Mouse (Mus musculus): ENCODE data around the gene Lama4. TPM values are rescaled to one million over a fixed set of nuclear protein-coding genes. Genes with fewer than 3 reads are reported as not detected.

Lama4 gene
- polyA plus RNA-seq, 1 experiment from 2014 or later: 24.8 TPM

DNA sequence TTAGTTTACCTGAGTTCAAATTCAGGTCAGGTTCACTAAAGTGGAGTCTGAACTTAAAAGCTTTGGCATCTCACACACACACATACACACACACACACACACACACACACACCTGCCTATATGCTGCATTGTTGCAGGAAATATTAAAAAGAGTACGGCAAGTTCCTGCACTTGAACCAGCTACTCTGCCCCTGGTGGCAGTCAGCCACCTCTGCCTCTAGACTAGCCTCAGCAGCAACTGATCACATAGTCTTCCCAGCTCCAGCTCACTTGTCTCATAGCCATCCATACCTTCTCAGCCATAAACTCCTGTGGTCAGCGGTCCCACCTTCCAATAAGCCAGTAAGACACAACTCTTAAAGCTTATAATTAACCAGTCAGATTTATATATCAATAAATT is 37.2 kb downstream of the Lama4 start:
- Histone ChIP-seq H3K9ac (replicated peaks; ENCODE audit: low read length) (no peak overlapping the region), H3K4me3 (ENCODE audit: low read depth, low read length) (no peak overlapping the region), H3K4me1 (ENCODE audit: control insufficient read depth, insufficient read depth, low read length) (no peaks in the 10 kb centered on the region), H3K4me2 (ENCODE audit: low read depth, low read length) (no peak overlapping the region), H3K27ac (replicated peaks; ENCODE audit: low read depth, low read length) (no peak overlapping the region), H3K36me3 (replicated peaks; ENCODE audit: control insufficient read depth, insufficient read depth, low read depth, low read length) (no peaks in the 10 kb centered on the region), H3K9me3 (replicated peaks; ENCODE audit: control insufficient read depth, low read length) (no peaks in the 10 kb centered on the region), H3K27me3 (ENCODE audit: control insufficient read depth, insufficient read depth, low read length) (no peaks in the 10 kb centered on the region)
- no peak for ATAC-seq (replicated peaks; ENCODE audit: insufficient number of reproducible peaks, low FRiP score, low TSS enrichment, low read depth)
- WGBS: 85% methylated on average over 2 of the region's 2 CpGs
- DNase-seq (ENCODE audit: low spot score): no peak

DNA sequence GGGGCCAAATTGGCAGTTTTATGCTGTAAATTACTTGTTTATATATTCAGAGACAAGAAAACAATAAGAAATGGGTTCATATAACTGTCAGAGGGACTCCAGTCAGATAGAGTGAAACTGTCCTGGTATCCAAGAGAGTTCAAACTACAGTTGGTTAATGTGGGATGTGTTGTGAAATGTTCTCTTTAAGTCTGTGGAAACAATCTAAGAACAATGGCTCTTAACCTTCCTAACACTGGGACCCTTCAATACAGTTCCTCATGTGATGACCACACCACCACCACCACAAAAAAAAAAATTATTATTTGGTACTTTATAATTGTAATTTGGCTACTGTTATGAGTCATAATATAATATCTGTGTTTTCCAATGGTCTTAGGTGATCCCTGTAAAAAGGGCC is 38.2 kb downstream of the Lama4 start:
- Histone ChIP-seq H3K4me3 (ENCODE audit: low read depth, low read length) (no peak overlapping the region), H3K27me3 (ENCODE audit: control insufficient read depth, insufficient read depth, low read length) (no peaks in the 10 kb centered on the region), H3K9me3 (replicated peaks; ENCODE audit: control insufficient read depth, low read length) (no peaks in the 10 kb centered on the region), H3K4me1 (ENCODE audit: control insufficient read depth, insufficient read depth, low read length) (no peaks in the 10 kb centered on the region), H3K36me3 (replicated peaks; ENCODE audit: control insufficient read depth, insufficient read depth, low read depth, low read length) (no peaks in the 10 kb centered on the region), H3K27ac (replicated peaks; ENCODE audit: low read depth, low read length) (no peak overlapping the region), H3K4me2 (ENCODE audit: low read depth, low read length) (no peak overlapping the region), H3K9ac (replicated peaks; ENCODE audit: low read length) (no peak overlapping the region)
- DNase-seq (ENCODE audit: low spot score) (no peak), ATAC-seq (replicated peaks; ENCODE audit: insufficient number of reproducible peaks, low FRiP score, low TSS enrichment, low read depth) (no peak)

DNA sequence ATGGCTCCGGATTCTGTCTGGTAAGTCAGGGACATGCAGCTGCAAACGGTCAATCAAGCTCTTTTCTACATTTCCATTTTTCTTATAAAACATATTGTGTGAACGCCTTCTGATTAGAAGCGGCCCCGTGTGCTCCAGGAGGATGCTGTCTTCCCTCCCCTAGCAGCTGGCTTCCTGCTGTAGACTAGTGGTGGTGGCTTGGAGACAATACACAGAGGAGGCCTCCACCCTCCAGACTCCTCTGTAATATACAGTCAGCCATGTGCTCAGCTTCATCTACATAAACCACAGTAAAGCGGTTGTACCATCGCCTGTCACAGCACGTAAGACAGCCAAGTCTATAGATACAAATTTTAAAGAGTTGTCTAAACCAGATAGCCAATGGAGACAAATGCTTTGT is 40.2 kb downstream of the Lama4 start:
- no peaks in the 10 kb centered on the region for H3K9me3 ChIP-seq (replicated peaks; ENCODE audit: control insufficient read depth, low read length)
- WGBS: 86% methylated on average over 8 of the region's 8 CpGs

DNA sequence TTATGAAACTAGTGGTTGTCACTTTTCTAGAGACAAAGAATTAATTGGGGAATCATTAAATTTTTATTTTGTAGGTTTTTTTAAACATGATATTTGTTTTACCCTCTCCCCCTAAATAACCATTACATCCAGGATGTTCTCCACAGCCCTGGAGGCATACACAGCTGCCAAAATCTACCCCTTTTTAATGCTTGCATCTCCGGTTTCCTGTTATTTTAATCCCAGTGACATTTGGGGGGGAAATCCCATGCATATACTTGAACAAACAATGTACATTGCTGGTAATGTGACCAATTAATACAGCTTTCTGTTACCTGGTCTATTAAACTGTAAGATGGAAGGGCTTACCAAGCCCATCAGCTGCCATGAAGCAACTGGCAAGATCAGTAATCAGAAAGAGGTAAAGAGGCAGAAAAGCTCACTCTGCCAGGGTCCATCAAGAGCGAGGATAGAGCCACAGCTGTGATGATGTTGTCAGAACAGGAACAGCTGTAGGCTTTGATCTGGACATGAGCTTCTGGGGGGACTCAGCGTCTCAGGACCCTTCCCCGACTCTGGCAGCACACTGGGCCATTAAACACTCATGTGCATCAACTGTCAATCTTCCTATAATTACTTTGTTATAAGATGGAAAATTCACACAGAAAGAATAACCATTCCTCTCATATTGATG is 41.3 kb downstream of the Lama4 start:
- no peaks in the 10 kb centered on the region for H3K36me3 ChIP-seq (replicated peaks; ENCODE audit: control insufficient read depth, insufficient read depth, low read depth, low read length)
- no peaks in the 10 kb centered on the region for H3K9me3 ChIP-seq (replicated peaks; ENCODE audit: control insufficient read depth, low read length)
- H3K4me1 ChIP-seq (ENCODE audit: control insufficient read depth, insufficient read depth, low read length): no peaks in the 10 kb centered on the region
- H3K4me3 ChIP-seq (ENCODE audit: low read depth, low read length): no peak overlapping the region
- H3K27me3 ChIP-seq (ENCODE audit: control insufficient read depth, insufficient read depth, low read length): no peaks in the 10 kb centered on the region
- WGBS: 43% methylated on average over 4 of the region's 4 CpGs
- ATAC-seq (replicated peaks; ENCODE audit: insufficient number of reproducible peaks, low FRiP score, low TSS enrichment, low read depth) (no peak), DNase-seq (ENCODE audit: low spot score) (no peak)
- H3K4me2 ChIP-seq (ENCODE audit: low read depth, low read length): no peak overlapping the region
- no peak overlapping the region for H3K27ac ChIP-seq (replicated peaks; ENCODE audit: low read depth, low read length)
- no peak overlapping the region for H3K9ac ChIP-seq (replicated peaks; ENCODE audit: low read length)

More for the DNA sequence above, 40.2 kb downstream of the Lama4 start:
- no peak overlapping the region for H3K4me3 ChIP-seq (ENCODE audit: low read depth, low read length)
- H3K27ac ChIP-seq (replicated peaks; ENCODE audit: low read depth, low read length): no peak overlapping the region
- H3K27me3 ChIP-seq (ENCODE audit: control insufficient read depth, insufficient read depth, low read length): no peaks in the 10 kb centered on the region
- DNase-seq (ENCODE audit: low spot score): no peak
- H3K4me1 ChIP-seq (ENCODE audit: control insufficient read depth, insufficient read depth, low read length): no peaks in the 10 kb centered on the region
- no peak overlapping the region for H3K9ac ChIP-seq (replicated peaks; ENCODE audit: low read length)
- no peak overlapping the region for H3K4me2 ChIP-seq (ENCODE audit: low read depth, low read length)
- ATAC-seq (replicated peaks; ENCODE audit: insufficient number of reproducible peaks, low FRiP score, low TSS enrichment, low read depth): no peak
- no peaks in the 10 kb centered on the region for H3K36me3 ChIP-seq (replicated peaks; ENCODE audit: control insufficient read depth, insufficient read depth, low read depth, low read length)

DNA sequence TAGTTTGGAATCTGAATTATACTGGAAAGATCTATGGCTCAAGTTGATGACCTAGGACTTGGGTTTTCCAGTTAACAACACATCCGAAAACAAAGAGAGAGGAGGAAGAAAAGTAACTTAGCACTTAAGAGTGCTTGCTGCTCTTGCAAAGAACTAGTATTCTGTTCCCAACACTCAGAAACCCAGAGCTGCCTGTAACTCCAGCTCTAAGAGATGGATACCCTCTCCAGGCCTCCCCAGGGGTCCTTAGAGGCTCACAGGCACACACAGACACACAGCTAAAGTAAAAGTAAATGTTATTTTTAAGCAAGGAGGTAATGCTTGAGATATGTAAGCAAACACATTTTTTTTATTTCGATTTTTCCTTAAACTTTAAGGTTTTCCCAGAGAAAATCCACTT is 49.5 kb downstream of the Lama4 start:
- H3K4me3 ChIP-seq (ENCODE audit: low read depth, low read length): no peak overlapping the region
- H3K27me3 ChIP-seq (ENCODE audit: control insufficient read depth, insufficient read depth, low read length): no peaks in the 10 kb centered on the region
- no peaks in the 10 kb centered on the region for H3K4me1 ChIP-seq (ENCODE audit: control insufficient read depth, insufficient read depth, low read length)
- H3K9me3 ChIP-seq (replicated peaks; ENCODE audit: control insufficient read depth, low read length): no peaks in the 10 kb centered on the region
- H3K36me3 ChIP-seq (replicated peaks; ENCODE audit: control insufficient read depth, insufficient read depth, low read depth, low read length): no peaks in the 10 kb centered on the region
- WGBS: 63% methylated on average over 2 of the region's 2 CpGs
- H3K9ac ChIP-seq (replicated peaks; ENCODE audit: low read length): no peak overlapping the region
- ATAC-seq (replicated peaks; ENCODE audit: insufficient number of reproducible peaks, low FRiP score, low TSS enrichment, low read depth) (no peak), DNase-seq (ENCODE audit: low spot score) (no peak)
- H3K27ac ChIP-seq (replicated peaks; ENCODE audit: low read depth, low read length): no peak overlapping the region
- H3K4me2 ChIP-seq (ENCODE audit: low read depth, low read length): no peak overlapping the region

DNA sequence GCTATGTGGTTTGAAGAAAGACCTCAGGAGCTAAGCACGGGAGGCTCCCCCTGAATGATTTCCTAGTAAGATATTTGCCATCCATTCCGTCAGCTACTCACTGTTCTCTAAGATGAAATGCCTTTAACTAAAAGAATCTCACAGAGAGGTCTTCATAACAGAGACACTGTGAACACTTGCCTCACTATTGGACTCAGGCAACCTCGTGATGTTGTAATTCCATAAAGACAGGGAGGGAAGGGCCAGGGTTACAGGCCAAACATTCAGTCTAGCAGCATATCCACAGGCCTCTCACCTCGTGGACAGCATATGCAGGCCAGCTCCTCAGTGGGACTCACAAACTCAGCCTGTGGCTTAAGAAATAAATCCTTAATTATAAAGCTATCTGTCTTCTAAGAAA is 52.7 kb downstream of the Lama4 start:
- ATAC-seq (replicated peaks; ENCODE audit: insufficient number of reproducible peaks, low FRiP score, low TSS enrichment, low read depth) (no peak), DNase-seq (ENCODE audit: low spot score) (no peak)
- Histone ChIP-seq H3K27me3 (ENCODE audit: control insufficient read depth, insufficient read depth, low read length) (no peaks in the 10 kb centered on the region), H3K9me3 (replicated peaks; ENCODE audit: control insufficient read depth, low read length) (no peaks in the 10 kb centered on the region), H3K36me3 (replicated peaks; ENCODE audit: control insufficient read depth, insufficient read depth, low read depth, low read length) (no peaks in the 10 kb centered on the region), H3K4me1 (ENCODE audit: control insufficient read depth, insufficient read depth, low read length) (no peaks in the 10 kb centered on the region), H3K4me3 (ENCODE audit: low read depth, low read length) (no peak overlapping the region), H3K9ac (replicated peaks; ENCODE audit: low read length) (no peak overlapping the region), H3K4me2 (ENCODE audit: low read depth, low read length) (no peak overlapping the region), H3K27ac (replicated peaks; ENCODE audit: low read depth, low read length) (no peak overlapping the region)
- 72% methylated on average over 4 of the region's 4 CpGs for WGBS

DNA sequence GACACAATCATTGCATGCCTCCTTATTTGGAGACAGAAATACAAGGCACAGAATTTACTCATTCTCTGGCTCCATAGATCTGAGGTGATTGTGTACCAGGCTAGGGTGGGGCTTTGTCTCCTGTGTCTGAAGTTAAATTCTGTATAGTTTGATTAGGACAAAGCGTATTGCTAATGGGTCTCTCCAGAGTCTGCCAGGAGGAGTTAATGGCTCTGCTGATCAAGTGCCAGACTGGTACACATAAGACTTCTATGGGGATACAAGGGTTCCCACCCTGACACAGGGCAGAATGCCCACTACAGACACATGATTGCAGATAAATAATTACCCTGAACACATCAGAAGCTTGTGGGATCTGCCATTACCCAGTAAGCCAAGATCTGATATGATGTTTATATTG is 53.3 kb downstream of the Lama4 start:
- no peaks in the 10 kb centered on the region for H3K27me3 ChIP-seq (ENCODE audit: control insufficient read depth, insufficient read depth, low read length)
- DNase-seq (ENCODE audit: low spot score) (no peak), ATAC-seq (replicated peaks; ENCODE audit: insufficient number of reproducible peaks, low FRiP score, low TSS enrichment, low read depth) (no peak)
- H3K9me3 ChIP-seq (replicated peaks; ENCODE audit: control insufficient read depth, low read length): no peaks in the 10 kb centered on the region
- H3K4me2 ChIP-seq (ENCODE audit: low read depth, low read length): no peak overlapping the region
- no peak overlapping the region for H3K4me3 ChIP-seq (ENCODE audit: low read depth, low read length)
- 94% methylated on average over 1 of the region's 1 CpGs for WGBS
- H3K27ac ChIP-seq (replicated peaks; ENCODE audit: low read depth, low read length): no peak overlapping the region
- no peaks in the 10 kb centered on the region for H3K4me1 ChIP-seq (ENCODE audit: control insufficient read depth, insufficient read depth, low read length)
- H3K9ac ChIP-seq (replicated peaks; ENCODE audit: low read length): no peak overlapping the region
- no peaks in the 10 kb centered on the region for H3K36me3 ChIP-seq (replicated peaks; ENCODE audit: control insufficient read depth, insufficient read depth, low read depth, low read length)

DNA sequence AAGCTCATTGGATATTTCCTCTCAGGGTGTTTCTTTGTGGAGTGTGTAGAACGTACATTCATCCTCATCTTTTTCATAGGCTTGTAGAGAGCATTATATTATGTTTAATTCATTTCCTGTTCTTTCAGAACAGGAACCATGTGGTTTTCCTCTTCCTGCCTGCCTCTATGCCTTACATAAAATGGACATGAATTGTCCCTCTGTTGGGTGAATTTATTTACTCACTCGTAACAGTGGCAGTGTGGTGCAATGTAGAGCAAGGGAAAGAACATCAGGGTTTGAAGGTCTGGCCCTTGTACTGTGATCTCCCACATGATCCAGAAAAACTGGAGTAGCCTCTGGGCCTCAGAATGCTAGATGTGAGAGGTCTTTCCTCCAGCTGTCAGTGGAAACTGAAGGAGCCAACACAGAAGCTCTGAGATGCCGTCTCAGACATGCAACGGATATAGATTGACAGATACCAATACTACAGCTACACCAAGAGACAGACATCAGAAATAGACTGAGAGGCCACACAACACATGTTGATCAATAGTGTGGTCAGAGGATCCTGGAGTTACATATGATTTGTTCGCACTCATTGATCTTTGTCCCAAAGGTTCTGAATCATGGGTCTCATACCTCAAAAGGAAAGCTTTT is 58.4 kb downstream of the Lama4 start:
- 76% methylated on average over 5 of the region's 5 CpGs for WGBS
- no peak overlapping the region for H3K4me3 ChIP-seq (ENCODE audit: low read depth, low read length)
- no peaks in the 10 kb centered on the region for H3K9me3 ChIP-seq (replicated peaks; ENCODE audit: control insufficient read depth, low read length)
- H3K27me3 ChIP-seq (ENCODE audit: control insufficient read depth, insufficient read depth, low read length): no peaks in the 10 kb centered on the region
- H3K9ac ChIP-seq (replicated peaks; ENCODE audit: low read length): no peak overlapping the region
- no peak overlapping the region for H3K4me2 ChIP-seq (ENCODE audit: low read depth, low read length)
- no peaks in the 10 kb centered on the region; the same call in none of the 2 replicates for H3K4me1 ChIP-seq (ENCODE audit: control insufficient read depth, insufficient read depth, low read length)
- DNase-seq (ENCODE audit: low spot score) (no peak), ATAC-seq (replicated peaks; ENCODE audit: insufficient number of reproducible peaks, low FRiP score, low TSS enrichment, low read depth) (no peak)
- H3K27ac ChIP-seq (replicated peaks; ENCODE audit: low read depth, low read length): no peak overlapping the region
- no peaks in the 10 kb centered on the region for H3K36me3 ChIP-seq (replicated peaks; ENCODE audit: control insufficient read depth, insufficient read depth, low read depth, low read length)
